Mouse (Mus musculus) spleen, embryonic (tissue): ENCODE measurements around the gene Abhd16b.

Experiments used
- CTCF ChIA-PET: fragments of 350-600 bp; sonication (Branson Sonifier 250); formaldehyde crosslinking; loops from one replicate; lab custom pipeline; 2022; lab: Charles Lee

The Abhd16b gene

GRCm38 (mm10) chr2:181532589-181532988 is 39.6 kb downstream of the Abhd16b start:
- CTCF ChIA-PET, result interaction anchor here (0.7 to 1.2 kb wide), 2 partner anchors 10 to 21 kb away, joined by 4 to 6 read pairs; no protein-coding TSS in a partner anchor

- CTCF ChIA-PET, result no interaction called here
These were observed 43.4 kb downstream of the Abhd16b start for GRCm38 (mm10) chr2:181536410-181536809.

GRCm38 (mm10) chr2:181537444-181538047 is 44.5 kb downstream of the Abhd16b start:
- CTCF ChIA-PET, result interaction anchor here (0.7 kb wide), 1 partner anchor 40 kb away, joined by 3 read pairs; no protein-coding TSS in a partner anchor

GRCm38 (mm10) chr2:181541761-181542380 is 48.9 kb downstream of the Abhd16b start:
- CTCF ChIA-PET, result interaction anchor here (0.6 kb wide), 2 partner anchors 159 to 257 kb away, joined by 5 to 8 read pairs; no protein-coding TSS in a partner anchor
